Mouse (Mus musculus) thymus, adult 2 months (tissue): ENCODE results near the gene Abracl.

Experiments used
- CTCF ChIP-seq: fragments of 200-500 bp; IDR thresholded peaks from 2 replicates; pipeline ENCODE4 v1.5.1; 2012; ENCODE audit warnings: mild to moderate bottlenecking, control low read depth, low read length, moderate library complexity, borderline replicate concordance; ENCODE audit not compliant: control insufficient read depth, poor library complexity, insufficient read depth; ENCODE audit errors: extremely low read depth
- POLR2A ChIP-seq: fragments of 200-500 bp; IDR thresholded peaks from 2 replicates; pipeline ENCODE4 v1.6.1; 2012; ENCODE audit warnings: mild to moderate bottlenecking, low read length, control low read depth, moderate library complexity; ENCODE audit not compliant: control insufficient read depth, poor library complexity, insufficient read depth; ENCODE audit errors: extremely low read depth

- TF ChIP-seq CTCF, result no peak
- TF ChIP-seq POLR2A, result no peak
Observed at GRCm38 (mm10) chr10:18034408-18034807, 11.3 kb upstream of the Abracl start.
